Mouse (Mus musculus): ENCODE measurements at regions not wholly inside any gene's neighbourhood (a gene's known extent, or its start where the extent isn't known, plus 50 kb on each side); places are given as distances from the start of the nearest gene placed in this dataset.

- DNase-seq = no peak
Observed at GRCm38 (mm10) chr6:55627228-55627627, 53.8 kb downstream of the Neurod6 start.

- no peak for DNase-seq
Observed at GRCm38 (mm10) chr6:55620366-55620765, 60.7 kb downstream of the Neurod6 start.

- peak; percentile 53 for DNase-seq
Observed at GRCm38 (mm10) chr6:55617922-55618481, 63.1 kb downstream of the Neurod6 start.

GRCm38 (mm10) chr6:55610395-55610794 is 70.7 kb downstream of the Neurod6 start:
- no peak for DNase-seq

GRCm38 (mm10) chr6:55609976-55610375 is 71.1 kb downstream of the Neurod6 start:
- DNase-seq = no peak

GRCm38 (mm10) chr6:55609053-55609452 is 72.0 kb downstream of the Neurod6 start:
- no peak for DNase-seq

- no peak for DNase-seq
Observed at GRCm38 (mm10) chr6:55597088-55597487, 84.0 kb downstream of the Neurod6 start.

- DNase-seq = no peak
Observed at GRCm38 (mm10) chr6:55592126-55592525, 88.9 kb downstream of the Neurod6 start.

- no peak for DNase-seq
Observed at GRCm38 (mm10) chr6:55581106-55581505, 100.0 kb downstream of the Neurod6 start.

GRCm38 (mm10) chr6:55580036-55580435 is 101.0 kb downstream of the Neurod6 start:
- no peak for DNase-seq

- no peak for DNase-seq
Observed at GRCm38 (mm10) chr6:55579611-55580010, 101.5 kb downstream of the Neurod6 start.

- no peak for DNase-seq
Observed at GRCm38 (mm10) chr6:55579105-55579504, 102.0 kb downstream of the Neurod6 start.

- DNase-seq = no peak
Observed at GRCm38 (mm10) chr6:55578051-55578450, 103.0 kb downstream of the Neurod6 start.

- DNase-seq = no peak
Observed at GRCm38 (mm10) chr6:55567521-55567920, 113.5 kb downstream of the Neurod6 start.

- no peak for DNase-seq
Observed at GRCm38 (mm10) chr6:55565260-55566209, 113.8 kb downstream of the Adcyap1r1 start.

GRCm38 (mm10) chr6:55560606-55561005 is 108.8 kb downstream of the Adcyap1r1 start:
- no peak for DNase-seq

- DNase-seq = no peak
Observed at GRCm38 (mm10) chr6:55559797-55560196, 108.0 kb downstream of the Adcyap1r1 start.

Data from kidney, postnatal 10 days (tissue).